Mouse (Mus musculus): Measurements from ENCODE around the gene St5. TPM values are rescaled to one million over a fixed set of nuclear protein-coding genes. Genes with fewer than 3 reads are reported as not detected.

St5 gene
- polyA plus RNA-seq, 1 experiment = 42.2 TPM

GRCm38 (mm10) chr7:109544792-109545191 is 158.6 kb downstream of the St5 start:
- TF ChIP-seq EP300 (IDR thresholded peaks at IDR 0.05; ENCODE audit: insufficient read depth, low read depth, low read length) (no peak), POLR2A (IDR thresholded peaks at IDR 0.05; ENCODE audit: insufficient read depth, low read length) (no peak), CTCF (IDR thresholded peaks at IDR 0.05; ENCODE audit: low read depth, low read length) (no peak)
- H3K36me3 ChIP-seq (ENCODE audit: control insufficient read depth, insufficient read depth, low read length, poor library complexity, severe bottlenecking) = no peaks in the 10 kb centered on the region
- H3K9me3 ChIP-seq (replicated peaks; ENCODE audit: control insufficient read depth, insufficient read depth, low read length, poor library complexity, severe bottlenecking) = no peaks in the 10 kb centered on the region
- H3K9ac ChIP-seq (ENCODE audit: low read depth, poor library complexity, severe bottlenecking) = no peak overlapping the region
- H3K27ac ChIP-seq (ENCODE audit: insufficient read depth, low read length) = no peak overlapping the region
- H3K4me3 ChIP-seq (ENCODE audit: low read depth, low read length) = no peak overlapping the region
- no peaks in the 10 kb centered on the region for H3K4me1 ChIP-seq (ENCODE audit: control insufficient read depth, insufficient read depth, low read length)
- H3K27me3 ChIP-seq (ENCODE audit: control insufficient read depth, insufficient read depth, low read length, poor library complexity, severe bottlenecking) = no peaks in the 10 kb centered on the region

DNA sequence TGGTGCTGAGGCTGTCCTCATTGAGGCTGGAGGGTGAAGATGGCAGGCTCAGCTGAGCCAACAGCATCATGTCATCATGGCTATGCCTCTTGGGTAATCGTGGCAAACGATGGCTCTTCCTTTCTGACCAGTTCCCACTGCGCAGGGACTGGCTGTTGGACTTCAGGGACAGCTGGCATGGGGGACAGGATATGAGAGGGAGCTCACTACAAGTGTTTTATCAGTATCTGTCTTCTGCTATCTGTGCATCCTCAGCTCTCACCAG is 161.1 kb downstream of the St5 start:
- TF ChIP-seq POLR2A (IDR thresholded peaks at IDR 0.05; ENCODE audit: insufficient read depth, low read length) = no peak
- TF ChIP-seq CTCF (IDR thresholded peaks at IDR 0.05; ENCODE audit: low read depth, low read length) = no peak
- TF ChIP-seq EP300 (IDR thresholded peaks at IDR 0.05; ENCODE audit: insufficient read depth, low read depth, low read length) = no peak
- H3K4me1 ChIP-seq (ENCODE audit: control insufficient read depth, insufficient read depth, low read length) = no peaks in the 10 kb centered on the region
- H3K9ac ChIP-seq (ENCODE audit: low read depth, poor library complexity, severe bottlenecking) = no peak overlapping the region
- no peaks in the 10 kb centered on the region for H3K36me3 ChIP-seq (ENCODE audit: control insufficient read depth, insufficient read depth, low read length, poor library complexity, severe bottlenecking)
- H3K27ac ChIP-seq (ENCODE audit: insufficient read depth, low read length) = no peak overlapping the region
- H3K27me3 ChIP-seq (ENCODE audit: control insufficient read depth, insufficient read depth, low read length, poor library complexity, severe bottlenecking) = no peaks in the 10 kb centered on the region
- no peaks in the 10 kb centered on the region for H3K9me3 ChIP-seq (replicated peaks; ENCODE audit: control insufficient read depth, insufficient read depth, low read length, poor library complexity, severe bottlenecking)
- no peak overlapping the region for H3K4me3 ChIP-seq (ENCODE audit: low read depth, low read length)

DNA sequence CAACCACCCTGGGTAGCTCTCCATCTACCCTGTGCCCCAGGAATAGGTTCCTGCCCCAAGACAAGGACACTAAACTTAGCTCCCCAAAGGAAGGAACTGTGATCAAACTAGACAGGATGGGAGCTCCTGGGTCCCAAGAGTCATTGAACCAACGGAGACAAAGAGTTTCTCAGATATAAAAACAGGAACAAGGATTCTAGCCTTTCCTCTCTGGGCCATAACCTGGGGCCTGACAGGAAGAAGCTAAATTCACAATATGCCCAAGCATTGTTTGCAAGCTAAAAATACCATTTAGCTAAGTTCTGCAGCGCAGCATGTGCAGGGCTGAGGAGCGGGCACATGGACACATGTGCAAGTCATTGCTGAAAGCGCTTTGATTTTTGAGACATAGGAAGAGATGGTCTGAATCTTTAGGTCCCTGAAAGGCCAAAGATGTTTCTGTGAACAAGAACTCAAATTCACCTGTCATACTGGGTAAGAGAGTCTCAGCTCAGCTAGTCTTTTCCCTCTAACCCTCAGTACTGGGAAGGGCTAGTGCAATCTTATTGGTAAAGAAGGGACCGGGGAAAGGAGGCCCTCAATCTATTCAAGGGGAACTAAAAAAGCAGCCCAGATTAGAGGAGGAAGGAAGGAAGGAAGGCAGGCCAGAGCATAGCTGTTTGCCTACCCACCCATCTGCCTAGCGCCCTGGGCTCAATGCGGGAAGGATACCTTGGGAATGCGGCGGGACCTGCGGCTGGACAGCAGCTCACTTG is 161.6 kb downstream of the St5 start:
- H3K36me3 ChIP-seq (ENCODE audit: control insufficient read depth, insufficient read depth, low read length, poor library complexity, severe bottlenecking) = no peaks in the 10 kb centered on the region
- TF ChIP-seq CTCF (IDR thresholded peaks at IDR 0.05; ENCODE audit: low read depth, low read length) (no peak), POLR2A (IDR thresholded peaks at IDR 0.05; ENCODE audit: insufficient read depth, low read length) (no peak), EP300 (IDR thresholded peaks at IDR 0.05; ENCODE audit: insufficient read depth, low read depth, low read length) (no peak)
- H3K4me1 ChIP-seq (ENCODE audit: control insufficient read depth, insufficient read depth, low read length) = no peaks in the 10 kb centered on the region
- H3K27me3 ChIP-seq (ENCODE audit: control insufficient read depth, insufficient read depth, low read length, poor library complexity, severe bottlenecking) = no peaks in the 10 kb centered on the region
- H3K4me3 ChIP-seq (ENCODE audit: low read depth, low read length) = no peak overlapping the region
- no peak overlapping the region for H3K9ac ChIP-seq (ENCODE audit: low read depth, poor library complexity, severe bottlenecking)
- H3K9me3 ChIP-seq (replicated peaks; ENCODE audit: control insufficient read depth, insufficient read depth, low read length, poor library complexity, severe bottlenecking) = no peaks in the 10 kb centered on the region
- no peak overlapping the region for H3K27ac ChIP-seq (ENCODE audit: insufficient read depth, low read length)

DNA sequence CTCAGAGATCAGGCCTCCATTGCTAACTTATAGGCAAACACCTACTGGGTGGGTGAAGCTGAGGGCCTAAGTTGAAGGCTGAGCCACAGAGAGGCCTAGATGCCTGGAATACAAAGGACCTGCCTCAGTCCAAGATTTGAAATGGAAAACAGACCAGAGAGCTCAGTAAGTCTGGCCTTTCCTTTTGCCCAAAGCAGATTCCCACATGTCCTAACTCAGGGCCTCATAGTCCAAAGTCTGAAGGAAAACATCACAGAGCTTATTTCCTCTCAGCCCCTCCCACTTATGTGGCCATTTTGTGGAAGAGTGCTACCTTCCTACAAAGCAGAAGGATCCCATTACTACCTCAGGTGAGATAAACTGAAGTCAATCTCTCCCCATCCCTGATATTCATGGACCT is 162.5 kb downstream of the St5 start:
- no peak overlapping the region for H3K9ac ChIP-seq (ENCODE audit: low read depth, poor library complexity, severe bottlenecking)
- no peaks in the 10 kb centered on the region for H3K27me3 ChIP-seq (ENCODE audit: control insufficient read depth, insufficient read depth, low read length, poor library complexity, severe bottlenecking)
- H3K36me3 ChIP-seq (ENCODE audit: control insufficient read depth, insufficient read depth, low read length, poor library complexity, severe bottlenecking) = no peaks in the 10 kb centered on the region
- no peaks in the 10 kb centered on the region for H3K4me1 ChIP-seq (ENCODE audit: control insufficient read depth, insufficient read depth, low read length)
- no peak overlapping the region for H3K4me3 ChIP-seq (ENCODE audit: low read depth, low read length)
- no peaks in the 10 kb centered on the region for H3K9me3 ChIP-seq (replicated peaks; ENCODE audit: control insufficient read depth, insufficient read depth, low read length, poor library complexity, severe bottlenecking)
- no peak overlapping the region for H3K27ac ChIP-seq (ENCODE audit: insufficient read depth, low read length)
- TF ChIP-seq CTCF (IDR thresholded peaks at IDR 0.05; ENCODE audit: low read depth, low read length) (no peak), EP300 (IDR thresholded peaks at IDR 0.05; ENCODE audit: insufficient read depth, low read depth, low read length) (no peak), POLR2A (IDR thresholded peaks at IDR 0.05; ENCODE audit: insufficient read depth, low read length) (no peak)

DNA sequence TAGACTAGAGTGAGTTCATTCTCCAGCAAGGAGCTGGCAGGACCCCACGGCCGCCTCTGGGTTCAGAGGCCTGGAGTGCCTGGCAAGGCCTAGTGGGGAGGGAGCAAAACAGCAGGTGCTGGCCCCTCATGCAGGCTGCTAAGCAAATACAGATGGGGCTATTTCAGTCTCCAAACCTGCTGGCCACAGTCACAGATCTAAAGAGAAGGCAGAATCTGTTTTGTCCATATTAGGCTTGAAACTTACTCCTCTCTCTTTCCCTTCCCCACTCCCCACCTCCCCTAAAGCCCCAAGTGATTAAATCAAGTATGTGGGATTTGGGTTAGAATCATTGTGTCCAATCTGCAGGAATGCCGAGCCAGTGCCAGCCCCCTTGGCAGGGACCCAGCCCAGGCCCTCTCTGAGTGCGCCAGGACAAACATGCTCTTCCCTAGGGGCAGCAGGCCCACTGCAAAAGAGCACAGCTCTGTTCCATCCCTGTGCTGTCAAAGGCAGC is 166.9 kb downstream of the St5 start:
- TF ChIP-seq EP300 (IDR thresholded peaks at IDR 0.05; ENCODE audit: insufficient read depth, low read depth, low read length) (no peak), POLR2A (IDR thresholded peaks at IDR 0.05; ENCODE audit: insufficient read depth, low read length) (no peak), CTCF (IDR thresholded peaks at IDR 0.05; ENCODE audit: low read depth, low read length) (no peak)
- no peak overlapping the region for H3K27ac ChIP-seq (ENCODE audit: insufficient read depth, low read length)
- H3K4me1 ChIP-seq (ENCODE audit: control insufficient read depth, insufficient read depth, low read length) = no peaks in the 10 kb centered on the region
- no peaks in the 10 kb centered on the region for H3K36me3 ChIP-seq (ENCODE audit: control insufficient read depth, insufficient read depth, low read length, poor library complexity, severe bottlenecking)
- H3K27me3 ChIP-seq (ENCODE audit: control insufficient read depth, insufficient read depth, low read length, poor library complexity, severe bottlenecking) = no peaks in the 10 kb centered on the region
- no peak overlapping the region for H3K4me3 ChIP-seq (ENCODE audit: low read depth, low read length)
- H3K9me3 ChIP-seq (replicated peaks; ENCODE audit: control insufficient read depth, insufficient read depth, low read length, poor library complexity, severe bottlenecking) = no peaks in the 10 kb centered on the region
- no peak overlapping the region for H3K9ac ChIP-seq (ENCODE audit: low read depth, poor library complexity, severe bottlenecking)

DNA sequence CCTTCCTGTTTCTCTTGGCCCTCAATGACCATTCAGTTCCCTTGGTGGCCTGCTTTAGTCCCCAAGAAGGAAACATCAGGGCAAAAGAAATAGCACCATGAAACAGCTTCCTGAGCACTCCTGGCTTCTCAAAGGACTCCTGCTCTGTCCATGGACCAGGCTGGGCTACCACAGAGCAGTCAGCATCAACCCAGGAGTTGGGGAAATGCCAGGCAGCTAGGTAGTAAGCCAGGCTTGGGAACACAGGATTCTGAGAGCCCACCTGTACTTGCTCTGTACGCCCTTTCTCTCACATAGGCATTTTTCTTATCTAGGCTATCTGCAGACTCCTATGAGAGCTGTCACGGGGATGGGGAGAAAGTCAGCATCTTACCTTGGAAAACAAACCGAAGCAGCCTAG is 168.5 kb downstream of the St5 start:
- no peaks in the 10 kb centered on the region for H3K36me3 ChIP-seq (ENCODE audit: control insufficient read depth, insufficient read depth, low read length, poor library complexity, severe bottlenecking)

More for the DNA sequence above, 168.5 kb downstream of the St5 start:
- no peak for TF ChIP-seq CTCF (IDR thresholded peaks at IDR 0.05; ENCODE audit: low read depth, low read length)
- no peak for TF ChIP-seq POLR2A (IDR thresholded peaks at IDR 0.05; ENCODE audit: insufficient read depth, low read length)
- TF ChIP-seq EP300 (IDR thresholded peaks at IDR 0.05; ENCODE audit: insufficient read depth, low read depth, low read length) = no peak
- H3K4me1 ChIP-seq (ENCODE audit: control insufficient read depth, insufficient read depth, low read length) = no peaks in the 10 kb centered on the region
- no peaks in the 10 kb centered on the region for H3K27me3 ChIP-seq (ENCODE audit: control insufficient read depth, insufficient read depth, low read length, poor library complexity, severe bottlenecking)
- H3K4me3 ChIP-seq (ENCODE audit: low read depth, low read length) = no peak overlapping the region
- H3K9ac ChIP-seq (ENCODE audit: low read depth, poor library complexity, severe bottlenecking) = no peak overlapping the region
- H3K27ac ChIP-seq (ENCODE audit: insufficient read depth, low read length) = no peak overlapping the region
- H3K9me3 ChIP-seq (replicated peaks; ENCODE audit: control insufficient read depth, insufficient read depth, low read length, poor library complexity, severe bottlenecking) = no peaks in the 10 kb centered on the region

All from ES-Bruce4 (cell line).